Mouse (Mus musculus) midbrain, embryonic 13.5 days (tissue): ENCODE results near the gene Stac3. TPM values are rescaled to one million over a fixed set of nuclear protein-coding genes. Genes with fewer than 3 reads are reported as not detected.

ENCODE experiments used
- ATAC-seq: fragments of 200-750 bp; cut with Nextera tagmentation; 2 replicates; pipeline ENCODE4 v1.8.0; 2017; ENCODE audit warnings: mild to moderate bottlenecking, moderate TSS enrichment, moderate library complexity
- H3K27ac ChIP-seq: fragments of 300-500 bp; sonication (generic); 2 replicates; pipeline ENCODE4 v1.5.1; 2015; ENCODE audit warnings: inconsistent platforms, mild to moderate bottlenecking, moderate library complexity
- H3K27me3 ChIP-seq: fragments of 300-500 bp; sonication (generic); 2 replicates; pipeline ENCODE4 v1.6.1; 2015; ENCODE audit warnings: mild to moderate bottlenecking, inconsistent platforms
- H3K36me3 ChIP-seq: fragments of 300-500 bp; sonication (generic); 2 replicates; pipeline ENCODE4 v1.6.1; 2015; ENCODE audit warnings: mild to moderate bottlenecking, inconsistent platforms
- H3K4me1 ChIP-seq: fragments of 300-500 bp; sonication (generic); replicated peaks from 2 replicates; pipeline ENCODE4 v1.6.1; 2015; ENCODE audit warnings: inconsistent platforms
- H3K4me2 ChIP-seq: fragments of 300-500 bp; sonication (generic); replicated peaks from 2 replicates; pipeline ENCODE4 v1.6.1; 2015; ENCODE audit warnings: moderate library complexity, mild to moderate bottlenecking, inconsistent platforms
- H3K4me3 ChIP-seq: fragments of 300-500 bp; sonication (generic); replicated peaks from 2 replicates; pipeline ENCODE4 v1.5.1; 2015; ENCODE audit warnings: mild to moderate bottlenecking, inconsistent platforms
- H3K9ac ChIP-seq: fragments of 300-500 bp; sonication (generic); replicated peaks from 2 replicates; pipeline ENCODE4 v1.6.1; 2015; ENCODE audit warnings: mild to moderate bottlenecking, inconsistent platforms
- H3K9me3 ChIP-seq: fragments of 300-500 bp; sonication (generic); 2 replicates; pipeline ENCODE4 v1.6.1; 2016; ENCODE audit warnings: mild to moderate bottlenecking, inconsistent platforms
- WGBS: fragments of 180-500 bp; shearing (Covaris S2); methylation state at CpG from one replicate; pipeline ENCODE4 v1.1.7; 2015; 5-methylcytosine and 5-hydroxymethylcytosine counted together
- polyA plus RNA-seq: library from polyadenylated mRNA; unstranded; fragments of >200 nt; fragmentation: Nextera tagmentation; extraction: Ambion mirVana; gene quantifications from 2 replicates; pipeline ENCODE4 v1.2.1, GENCODE M21; 2015

Gene Stac3
- polyA plus RNA-seq, 1 experiment from 2014 or later = 2.3 TPM

DNA sequence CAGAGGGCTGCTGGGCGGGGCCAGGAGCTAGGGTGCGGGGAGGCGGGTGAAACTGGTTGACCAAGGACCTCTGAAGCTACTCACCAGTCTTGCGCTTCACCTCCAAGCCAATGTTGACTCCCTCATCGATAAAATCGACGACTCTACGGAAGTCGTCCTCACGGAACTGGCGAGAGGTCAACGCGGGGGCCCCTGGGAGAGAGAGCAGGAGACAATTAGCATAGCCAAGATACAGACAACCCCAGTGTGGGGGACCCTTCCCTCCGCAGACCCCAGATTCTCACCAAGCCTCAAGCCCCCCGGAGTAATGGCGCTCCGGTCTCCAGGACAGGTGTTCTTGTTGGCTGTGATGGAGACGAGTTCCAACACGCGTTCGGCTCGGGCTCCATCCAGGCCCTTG, 16.5 kb downstream of the Stac3 start:
- Histone ChIP-seq H3K4me2 (no peak overlapping the region), H3K9ac (no peak overlapping the region), H3K4me1 (peaks cover 65% of the 10 kb centered on the region), H3K36me3 (peaks cover 22% of the 10 kb centered on the region), H3K9me3 (no peaks in the 10 kb centered on the region), H3K27ac (no peak overlapping the region), H3K27me3 (peaks cover 54% of the 10 kb centered on the region), H3K4me3 (no peak overlapping the region)
- ATAC-seq = no peak
- 95% methylated on average over 22 of the region's 22 CpGs for WGBS

DNA sequence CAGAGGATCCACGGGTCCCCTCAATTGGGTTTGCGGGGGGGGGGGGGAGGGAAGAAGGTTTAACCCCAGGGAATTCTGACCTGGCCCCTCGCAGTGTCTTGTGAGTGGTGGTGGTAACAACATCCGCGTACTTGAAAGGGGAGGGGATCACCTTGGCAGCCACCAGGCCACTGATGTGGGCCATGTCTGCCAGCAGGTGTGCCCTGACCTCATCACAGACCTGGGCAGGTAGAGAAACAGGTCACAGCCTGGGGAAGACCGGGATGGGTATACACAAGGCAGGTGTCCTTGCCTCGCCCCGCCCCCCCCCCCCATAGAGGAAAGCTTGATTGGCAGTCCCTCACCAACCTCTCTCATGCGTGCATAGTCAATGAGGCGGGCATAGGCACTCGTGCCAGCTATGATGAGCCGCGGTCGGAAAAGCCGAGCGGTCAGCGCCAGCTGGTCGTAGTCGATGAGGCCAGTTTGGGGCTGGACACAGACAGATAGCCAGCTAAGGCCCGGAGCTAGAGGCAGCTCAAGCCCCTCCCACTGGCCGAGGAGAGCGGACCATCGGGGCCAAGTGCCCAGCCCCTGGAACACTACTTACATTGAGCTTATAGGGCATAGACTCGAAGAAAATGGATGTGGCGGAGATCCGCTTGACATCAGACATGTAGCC, 17.7 kb downstream of the Stac3 start:
- Histone ChIP-seq H3K27me3 (peaks cover 60% of the 10 kb centered on the region), H3K27ac (no peak overlapping the region), H3K4me1 (peaks cover 55% of the 10 kb centered on the region), H3K36me3 (peaks cover 22% of the 10 kb centered on the region), H3K4me3 (no peak overlapping the region), H3K9me3 (no peaks in the 10 kb centered on the region), H3K9ac (no peak overlapping the region), H3K4me2 (no peak overlapping the region)
- WGBS = 95% methylated on average over 25 of the region's 26 CpGs
- no peak for ATAC-seq

DNA sequence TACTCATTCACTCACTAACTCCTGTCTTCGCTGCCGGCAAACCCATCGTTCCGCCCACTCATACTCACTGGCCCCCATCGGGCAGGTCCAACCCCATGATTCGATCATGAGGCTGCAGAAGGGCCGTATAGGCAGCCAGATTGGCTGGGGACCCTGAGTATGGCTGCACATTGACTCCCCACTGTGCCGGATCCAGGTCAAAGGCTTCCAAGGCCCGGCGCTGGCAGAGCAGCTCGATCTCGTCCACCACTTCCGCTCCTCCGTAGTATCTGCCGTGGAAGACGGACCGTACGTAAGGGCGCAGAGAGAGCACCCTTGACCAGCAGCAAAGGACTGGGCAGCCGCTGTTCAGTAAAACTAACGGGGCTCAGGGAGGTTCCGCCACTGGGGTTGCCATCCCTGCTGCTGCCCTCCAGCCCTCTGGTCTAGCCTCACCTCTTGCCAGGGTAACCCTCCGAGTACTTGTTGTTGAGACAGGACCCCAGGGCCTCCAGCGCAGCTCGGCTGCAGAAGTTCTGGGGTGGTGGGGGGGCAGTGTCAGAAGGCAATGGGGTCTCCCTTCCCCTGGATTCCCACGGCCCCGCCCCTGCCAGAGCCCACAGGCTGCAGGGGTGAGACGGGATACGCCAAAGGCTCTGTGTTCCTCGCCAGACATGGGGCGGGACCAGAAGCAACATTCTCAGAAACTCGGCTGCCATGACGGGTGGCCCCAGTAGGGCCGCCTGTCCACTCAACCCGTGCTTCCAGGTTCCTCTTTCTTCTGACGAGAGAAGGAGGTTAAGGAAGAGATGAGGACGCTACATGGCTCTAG, 18.6 kb downstream of the Stac3 start:
- H3K4me2 ChIP-seq = 0 out of 2 replicates have a peak overlapping the region, but pooled peaks have one; percentile 85
- H3K4me3 ChIP-seq = no peak overlapping the region
- H3K4me1 ChIP-seq = peaks cover 55% of the 10 kb centered on the region
- H3K36me3 ChIP-seq = peaks cover 22% of the 10 kb centered on the region
- H3K9me3 ChIP-seq = no peaks in the 10 kb centered on the region
- H3K9ac ChIP-seq = no peak overlapping the region
- WGBS = 94% methylated on average over 37 of the region's 37 CpGs
- H3K27me3 ChIP-seq = peaks cover 60% of the 10 kb centered on the region
- ATAC-seq = no peak
- no peak overlapping the region for H3K27ac ChIP-seq

DNA sequence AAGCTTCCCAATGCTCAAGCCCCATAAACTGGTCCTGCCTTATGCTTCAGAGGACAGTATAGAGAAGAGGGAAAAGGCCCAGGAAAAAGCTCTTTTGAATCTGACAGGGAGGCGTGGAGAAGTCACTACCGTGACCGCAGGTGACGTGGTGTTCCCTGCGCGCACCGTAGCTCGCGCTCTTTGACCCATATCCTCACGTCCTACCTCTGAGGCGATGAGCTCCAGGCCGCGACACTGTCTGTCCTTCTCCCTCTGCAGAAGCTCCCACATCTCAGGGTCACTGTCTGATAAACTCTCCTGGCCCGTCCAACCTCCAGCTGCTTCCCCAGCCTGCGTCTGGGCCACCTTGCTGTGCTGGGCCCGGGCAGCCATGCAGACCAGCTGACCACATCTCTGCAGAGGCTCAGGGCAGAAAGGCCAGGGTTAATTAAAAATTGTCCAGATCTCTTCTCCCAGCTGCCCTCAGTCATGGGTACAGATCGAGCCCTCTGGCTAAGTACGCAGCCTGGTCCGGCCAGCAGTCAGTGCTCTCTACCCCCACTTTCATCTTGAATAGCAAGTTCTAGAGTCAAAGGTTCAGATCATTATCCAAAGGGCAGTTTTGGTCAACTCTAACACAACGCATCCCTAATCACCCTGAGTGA, 19.4 kb downstream of the Stac3 start:
- Histone ChIP-seq H3K27ac (no peak overlapping the region), H3K27me3 (peaks cover 60% of the 10 kb centered on the region), H3K9ac (no peak overlapping the region), H3K4me2 (peak overlapping the region; percentile 85), H3K9me3 (no peaks in the 10 kb centered on the region), H3K4me3 (no peak overlapping the region; the same call in 1 of the 2 replicates), H3K4me1 (peaks cover 55% of the 10 kb centered on the region), H3K36me3 (peaks cover 22% of the 10 kb centered on the region)
- no peak for ATAC-seq
- WGBS = 82% methylated on average over 20 of the region's 20 CpGs

DNA sequence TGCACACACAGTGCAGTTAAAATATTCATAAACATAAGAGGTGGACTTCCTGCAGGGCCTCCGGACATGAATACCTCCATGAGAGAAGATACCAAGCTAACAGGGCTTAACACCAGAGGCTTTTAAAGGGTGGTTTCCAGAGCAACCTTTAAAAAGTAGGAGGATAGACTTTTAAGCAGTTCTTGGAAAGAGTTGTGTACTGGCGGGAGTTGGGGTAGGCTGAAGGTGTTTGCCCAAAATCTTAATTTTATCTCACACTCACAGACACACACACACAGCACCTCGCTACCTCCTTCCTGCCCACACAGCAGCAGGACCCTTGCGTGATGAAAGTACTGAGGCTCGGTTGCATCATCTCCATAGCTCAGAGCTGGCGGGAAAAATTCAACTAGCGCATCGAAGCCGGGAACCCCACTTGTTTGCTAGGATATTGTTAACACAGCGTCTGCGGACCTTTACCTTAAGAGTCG, 20.2 kb downstream of the Stac3 start:
- H3K9ac ChIP-seq = peak overlapping the region; percentile 68
- no peaks in the 10 kb centered on the region for H3K9me3 ChIP-seq
- H3K27ac ChIP-seq = no peak overlapping the region
- H3K36me3 ChIP-seq = peaks cover 22% of the 10 kb centered on the region
- H3K27me3 ChIP-seq = peaks cover 60% of the 10 kb centered on the region
- WGBS = 16% methylated on average over 12 of the region's 12 CpGs
- H3K4me1 ChIP-seq = peaks cover 55% of the 10 kb centered on the region
- peak overlapping the region; percentile 54 for H3K4me3 ChIP-seq
- H3K4me2 ChIP-seq = peak overlapping the region; percentile 85
- no peak for ATAC-seq

DNA sequence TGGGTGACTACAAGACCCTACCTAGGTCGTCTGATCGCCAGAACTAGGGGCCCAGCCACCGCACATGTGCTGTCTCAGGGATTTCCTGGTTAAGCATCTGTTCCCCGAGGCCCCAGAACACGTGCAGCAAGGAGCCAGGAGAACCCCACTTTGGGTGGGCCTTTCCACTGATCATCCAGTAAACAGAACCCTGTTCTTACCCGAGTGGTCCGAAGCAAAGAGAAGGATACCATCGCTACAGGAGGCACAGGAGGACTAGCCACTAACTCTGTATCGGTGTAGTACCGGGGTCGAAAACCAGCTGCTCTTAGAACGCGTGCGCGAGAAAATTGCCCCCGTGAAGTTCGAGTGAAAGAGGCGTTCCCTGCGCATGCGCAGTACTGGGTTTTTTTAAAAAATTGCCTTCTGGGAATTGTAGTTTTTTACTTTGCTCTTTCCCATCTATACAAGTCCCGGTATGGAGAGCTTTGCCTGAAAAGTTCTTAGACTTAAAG, 20.6 kb downstream of the Stac3 start, which contains the start of gene Shmt2:
Gene Shmt2 (minus strand): TSS at position 357 of the 494 bp plus-strand sequence.
- no peaks in the 10 kb centered on the region for H3K9me3 ChIP-seq
- H3K4me3 ChIP-seq = peak within 1 kb of the TSS; percentile 54
- peaks cover 60% of the 10 kb centered on the region for H3K27me3 ChIP-seq
- ATAC-seq = peak; percentile 65
- H3K36me3 ChIP-seq = peaks cover 22% of the 10 kb centered on the region
- H3K4me1 ChIP-seq = peaks cover 55% of the 10 kb centered on the region
- peak within 1 kb of the TSS; percentile 85 for H3K4me2 ChIP-seq
- WGBS = under 1% methylated on average over 21 of the region's 21 CpGs
- peak within 1 kb of the TSS; percentile 68 for H3K9ac ChIP-seq
- no peak within 1 kb of the TSS for H3K27ac ChIP-seq

DNA sequence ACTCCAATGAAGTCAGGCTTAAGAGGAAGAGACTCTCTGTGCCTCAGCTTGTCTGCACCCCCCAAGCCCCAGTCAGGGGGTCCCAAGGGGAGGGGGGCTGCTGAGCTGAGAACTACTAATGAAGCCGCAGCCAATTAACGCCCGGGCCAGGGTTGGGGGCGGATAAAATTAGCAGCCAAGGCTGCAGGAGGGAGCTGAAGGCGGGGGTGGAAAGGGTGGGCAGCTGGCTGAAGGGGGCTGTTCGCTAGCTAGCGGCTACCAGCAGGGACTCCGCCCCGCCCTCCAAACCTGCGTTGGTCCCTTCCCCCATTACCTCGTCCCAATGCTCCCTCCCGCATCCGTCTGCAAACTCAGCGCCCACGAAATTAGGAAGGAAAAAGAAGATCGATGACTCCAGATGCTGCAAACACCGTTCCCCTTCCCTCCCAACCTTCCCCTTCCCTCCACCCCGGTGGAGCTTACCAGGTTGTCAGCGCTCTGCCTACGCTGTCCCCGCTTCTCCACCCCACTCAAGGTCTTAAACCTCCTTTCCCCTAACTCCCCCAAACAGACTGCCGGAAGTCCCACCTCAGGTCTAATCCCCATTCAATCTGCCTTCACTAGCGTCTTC, 23.3 kb downstream of the Stac3 start:
- Histone ChIP-seq H3K36me3 (0 out of 2 replicates have a peak, but pooled peaks cover 4% of the 10 kb centered on the region), H3K9ac (peak overlapping the region; percentile 32), H3K27ac (peak overlapping the region; percentile 27), H3K4me1 (peaks cover 76% of the 10 kb centered on the region), H3K9me3 (no peaks in the 10 kb centered on the region), H3K4me3 (peak overlapping the region; percentile 21), H3K27me3 (peaks cover 69% of the 10 kb centered on the region), H3K4me2 (peak overlapping the region; percentile 78)
- WGBS = 1% methylated on average over 23 of the region's 23 CpGs
- no peak for ATAC-seq

DNA sequence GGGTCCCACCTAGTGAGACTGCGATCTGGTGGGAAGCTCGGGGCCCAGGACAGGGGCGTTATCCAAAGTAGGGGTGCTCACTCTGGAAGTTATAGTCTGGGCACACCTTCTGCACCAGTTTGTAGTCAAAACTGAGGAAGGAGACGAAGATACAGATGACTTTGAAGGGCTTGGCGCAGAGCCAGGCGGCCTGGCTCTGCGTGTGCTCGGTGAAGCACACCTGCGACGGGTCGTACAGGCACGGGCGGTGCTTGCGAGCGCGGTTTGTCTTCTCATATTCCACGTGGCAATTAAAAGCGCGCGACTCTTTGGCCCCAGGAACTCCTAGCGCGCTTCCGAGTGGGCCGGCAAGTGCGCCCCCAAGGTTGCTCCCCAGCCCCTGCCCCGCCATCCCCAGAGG, 24.6 kb downstream of the Stac3 start:
- H3K9ac ChIP-seq = peak overlapping the region; percentile 44
- H3K4me2 ChIP-seq = peak overlapping the region; percentile 78
- H3K27me3 ChIP-seq = peaks cover 74% of the 10 kb centered on the region
- no peaks in the 10 kb centered on the region for H3K9me3 ChIP-seq
- H3K36me3 ChIP-seq = no peaks in the 10 kb centered on the region
- WGBS = 2% methylated on average over 26 of the region's 26 CpGs
- peak overlapping the region; percentile 83; the same call in 1 of the 2 replicates for H3K27ac ChIP-seq
- no peak for ATAC-seq
- peak overlapping the region; percentile 21 for H3K4me3 ChIP-seq
- H3K4me1 ChIP-seq = peaks cover 82% of the 10 kb centered on the region

DNA sequence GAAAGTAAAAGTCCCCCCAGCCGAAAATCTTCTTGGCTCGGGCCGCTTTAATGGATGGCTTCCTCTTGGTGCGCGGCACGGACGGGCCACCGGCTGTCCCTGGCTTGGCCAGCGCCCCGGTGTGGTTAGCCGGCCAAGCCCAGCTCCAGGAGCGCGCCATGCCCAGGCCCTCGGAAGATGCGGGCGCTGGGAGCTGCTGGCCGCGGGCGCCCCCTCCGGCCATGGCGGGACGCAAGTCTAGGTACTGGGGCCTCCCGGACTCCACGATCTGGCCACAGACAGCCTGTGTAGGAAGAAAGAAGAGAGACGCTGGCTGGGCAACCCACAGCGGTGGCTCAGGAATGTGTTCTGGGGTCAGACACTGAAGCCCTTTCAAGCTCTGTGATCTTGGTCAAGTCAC, 25.2 kb downstream of the Stac3 start:
- Histone ChIP-seq H3K27me3 (peaks cover 81% of the 10 kb centered on the region), H3K9me3 (no peaks in the 10 kb centered on the region), H3K4me3 (peak overlapping the region; percentile 21), H3K4me1 (peaks cover 82% of the 10 kb centered on the region), H3K4me2 (peak overlapping the region; percentile 78), H3K9ac (peak overlapping the region; percentile 54; the same call in 1 of the 2 replicates), H3K27ac (peak overlapping the region; percentile 83), H3K36me3 (no peaks in the 10 kb centered on the region)
- under 1% methylated on average over 26 of the region's 26 CpGs for WGBS
- ATAC-seq = no peak

DNA sequence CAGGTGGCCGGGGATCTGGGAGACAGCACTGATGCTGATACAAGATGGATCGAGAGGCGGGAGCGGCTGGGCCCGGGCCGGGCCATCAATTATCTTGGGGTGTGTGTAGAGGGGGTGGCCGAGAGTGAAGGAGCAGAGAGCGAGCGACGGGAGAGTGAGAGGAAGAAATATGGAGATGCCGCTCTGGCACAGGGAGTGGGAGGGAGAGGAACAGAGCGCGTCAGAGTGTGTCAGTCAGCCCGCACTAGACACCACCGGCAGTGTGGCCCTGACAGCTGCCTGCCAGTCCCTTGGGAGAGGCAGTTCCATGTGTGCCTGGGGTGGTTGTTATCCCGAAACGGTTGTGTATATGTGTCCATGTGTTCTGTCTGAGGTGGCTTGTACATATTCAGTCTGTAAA, 26.0 kb downstream of the Stac3 start:
- H3K9ac ChIP-seq = peak overlapping the region; percentile 54
- H3K27me3 ChIP-seq = peaks cover 89% of the 10 kb centered on the region
- 2% methylated on average over 17 of the region's 17 CpGs for WGBS

DNA sequence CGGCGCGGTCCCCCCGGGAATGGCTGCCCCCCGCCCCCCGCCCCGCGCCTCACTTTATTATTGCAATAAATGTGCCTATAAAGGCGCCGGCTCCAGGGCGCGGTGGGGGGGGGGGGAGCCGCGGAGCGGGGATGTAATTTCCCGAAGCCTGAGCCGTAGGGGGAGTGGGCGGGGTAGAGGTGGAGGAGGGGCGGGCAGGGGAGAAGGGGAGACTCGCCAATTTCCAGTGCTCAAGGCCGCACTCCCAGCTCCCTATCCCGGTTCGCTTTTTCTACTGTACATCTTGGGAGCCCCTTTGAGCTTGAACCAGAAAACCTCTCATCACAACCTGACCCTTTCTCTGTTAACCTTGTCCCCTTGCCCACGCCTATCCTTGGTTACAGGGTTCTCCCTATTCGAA, 29.5 kb downstream of the Stac3 start:
- peak overlapping the region; percentile 83 for H3K27ac ChIP-seq
- ATAC-seq = no peak
- H3K4me3 ChIP-seq = peak overlapping the region; percentile 58
- peak overlapping the region; percentile 78 for H3K4me2 ChIP-seq
- WGBS = under 1% methylated on average over 24 of the region's 25 CpGs
- no peaks in the 10 kb centered on the region for H3K36me3 ChIP-seq
- peak overlapping the region; percentile 59 for H3K9ac ChIP-seq
- H3K27me3 ChIP-seq = peaks cover 100% of the 10 kb centered on the region
- H3K4me1 ChIP-seq = peaks cover 95% of the 10 kb centered on the region
- no peaks in the 10 kb centered on the region for H3K9me3 ChIP-seq

More for the DNA sequence above, 26.0 kb downstream of the Stac3 start:
- peak overlapping the region; percentile 83 for H3K27ac ChIP-seq
- peak; percentile 21 for ATAC-seq
- H3K36me3 ChIP-seq = no peaks in the 10 kb centered on the region
- peak overlapping the region; percentile 21 for H3K4me3 ChIP-seq
- H3K9me3 ChIP-seq = no peaks in the 10 kb centered on the region
- H3K4me2 ChIP-seq = peak overlapping the region; percentile 78
- peaks cover 82% of the 10 kb centered on the region for H3K4me1 ChIP-seq
